Mouse (Mus musculus): ENCODE data around the gene Zfp541. TPM values are rescaled to one million over a fixed set of nuclear protein-coding genes. Genes with fewer than 3 reads are reported as not detected.

Zfp541 gene
- not detected for polyA plus RNA-seq (2017; shearing (Covaris generic))

DNA sequence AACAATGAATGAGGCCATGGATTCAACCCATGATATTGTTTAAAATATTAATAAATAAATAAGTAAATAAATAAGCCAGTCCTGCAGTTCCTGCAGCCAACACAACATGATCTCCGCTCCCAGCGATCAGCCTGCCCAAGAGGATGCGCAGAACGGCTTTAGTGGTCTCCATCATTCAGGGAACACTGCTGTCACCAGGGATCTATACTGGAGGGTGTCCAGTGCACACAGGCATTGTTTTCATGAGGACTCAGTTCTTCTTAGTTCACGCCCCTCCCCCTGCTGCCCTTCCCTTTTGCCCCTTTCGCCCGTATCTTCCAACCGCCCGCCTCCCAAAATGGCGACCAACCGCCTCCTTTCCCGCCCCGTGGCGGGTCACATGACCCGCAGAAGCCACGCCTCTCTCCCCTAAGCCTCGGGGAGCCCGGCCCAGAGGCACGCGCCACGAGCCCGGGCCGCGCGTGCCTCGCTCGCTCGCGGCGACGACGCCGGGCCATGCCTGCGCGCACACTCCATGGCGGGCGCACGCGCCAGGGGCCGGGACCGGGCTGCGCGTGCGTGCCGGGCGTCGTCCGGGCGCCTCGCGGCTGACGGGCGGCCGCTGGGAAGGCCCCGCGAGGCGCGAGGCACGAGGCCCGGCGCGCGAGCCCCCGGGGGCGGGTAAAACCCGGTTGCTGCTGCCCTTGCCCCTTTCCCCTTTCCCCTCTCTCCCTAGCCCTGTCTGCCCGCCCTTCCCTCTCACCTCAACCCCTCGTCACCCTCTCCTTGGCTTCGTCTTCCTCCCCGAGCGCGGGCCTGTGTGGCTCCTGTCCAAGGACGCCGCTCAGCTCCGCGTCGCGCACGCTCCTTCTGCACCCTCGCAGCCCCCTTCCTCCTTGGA lies at the start of gene Zfp541:
TSS of gene Zfp541 (plus strand) at position 596 of the 880 bp plus-strand sequence.

DNA sequence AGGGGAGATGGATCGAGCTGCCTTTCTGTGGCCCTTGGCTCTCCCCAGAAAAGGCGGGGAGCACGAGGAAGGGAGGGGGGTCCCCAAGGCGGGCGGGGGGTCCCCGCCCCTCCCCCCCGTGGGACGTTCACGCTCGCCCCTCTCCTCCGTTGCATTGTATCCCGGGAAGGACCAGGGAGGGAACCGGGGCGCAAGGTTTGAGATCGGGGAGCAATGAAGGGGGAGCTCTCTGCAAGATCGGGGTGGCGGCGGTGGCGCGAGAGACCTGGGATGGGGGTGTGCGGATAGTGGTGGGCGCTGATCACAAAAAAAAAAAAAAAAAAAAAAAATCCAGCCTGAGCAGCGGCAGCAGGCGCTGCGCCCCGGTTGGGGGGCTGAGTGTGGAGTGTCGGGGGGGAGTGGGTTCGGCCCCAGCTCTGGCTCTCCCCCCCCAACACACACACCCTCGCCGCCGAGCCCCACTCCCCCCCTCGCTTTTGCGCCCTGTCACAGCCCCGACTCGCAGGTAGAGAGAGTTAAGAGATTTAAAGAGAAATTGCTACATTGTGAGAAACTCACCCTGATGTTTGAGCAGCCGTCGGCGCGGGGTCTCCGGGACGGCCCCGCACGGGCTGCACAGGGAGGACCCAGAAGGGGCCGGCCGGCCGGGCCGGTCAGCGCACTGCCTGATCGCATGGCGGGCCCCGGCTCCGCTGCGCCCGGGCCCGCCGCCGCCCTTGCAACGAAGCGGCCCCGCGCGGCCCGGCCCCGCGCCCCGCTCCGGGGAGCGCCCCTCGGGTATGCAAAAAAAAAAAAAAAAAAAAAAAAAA lies 14.1 kb upstream of the Zfp541 start, which contains the start of gene Bicra:
TSS of gene Bicra (minus strand) at position 584 of the 809 bp plus-strand sequence.

DNA sequence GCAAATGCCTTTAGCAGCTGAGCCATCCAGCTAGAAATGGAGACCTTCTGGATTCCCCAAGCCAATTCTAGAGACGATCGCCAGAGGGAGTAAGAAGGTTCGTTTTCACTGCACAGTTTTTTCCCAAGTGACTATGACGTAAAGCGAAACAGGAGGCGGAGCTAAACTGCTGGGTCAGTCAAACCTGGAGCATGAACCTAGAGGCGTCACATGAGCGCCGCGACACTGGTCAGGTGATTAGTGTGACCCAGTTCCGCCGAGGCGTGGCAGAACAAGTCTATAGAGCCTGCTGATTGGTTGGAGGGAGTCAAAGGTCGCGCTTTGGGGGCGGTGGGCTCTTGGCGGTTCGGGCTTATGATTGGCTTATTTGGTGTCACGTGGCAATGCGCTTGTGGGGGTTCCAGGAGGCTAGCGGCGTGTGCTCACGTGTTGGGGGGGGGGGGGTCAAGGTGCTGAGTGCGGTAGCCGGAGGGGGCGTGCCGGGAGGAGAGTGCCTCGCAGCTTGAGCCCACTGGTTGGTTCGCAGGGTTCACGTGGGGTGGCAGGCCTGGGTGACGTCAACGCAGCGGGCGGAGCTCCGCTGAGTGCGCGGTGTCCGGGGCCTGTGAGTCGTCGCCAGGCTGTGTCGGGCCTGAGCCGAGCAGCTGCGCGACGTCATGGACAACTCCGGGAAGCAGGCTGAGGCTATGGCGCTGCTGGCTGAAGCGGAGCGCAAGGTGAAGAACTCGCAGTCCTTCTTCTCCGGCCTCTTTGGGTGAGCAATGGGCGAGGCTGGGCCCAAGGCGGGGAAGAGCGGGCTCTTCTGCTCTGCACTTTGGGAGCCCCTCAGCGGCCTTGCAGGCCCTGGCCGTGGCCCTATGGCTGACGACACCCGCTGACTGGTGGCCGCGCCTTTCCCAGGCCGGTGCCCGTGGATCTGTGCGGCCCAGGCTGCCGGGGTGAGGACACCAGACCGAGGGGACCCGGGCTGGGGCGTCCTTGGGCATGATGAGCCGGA lies 36.7 kb downstream of the Zfp541 start, which contains the start of gene Napa:
TSS of gene Napa (plus strand) at position 438 of the 997 bp plus-strand sequence.

DNA sequence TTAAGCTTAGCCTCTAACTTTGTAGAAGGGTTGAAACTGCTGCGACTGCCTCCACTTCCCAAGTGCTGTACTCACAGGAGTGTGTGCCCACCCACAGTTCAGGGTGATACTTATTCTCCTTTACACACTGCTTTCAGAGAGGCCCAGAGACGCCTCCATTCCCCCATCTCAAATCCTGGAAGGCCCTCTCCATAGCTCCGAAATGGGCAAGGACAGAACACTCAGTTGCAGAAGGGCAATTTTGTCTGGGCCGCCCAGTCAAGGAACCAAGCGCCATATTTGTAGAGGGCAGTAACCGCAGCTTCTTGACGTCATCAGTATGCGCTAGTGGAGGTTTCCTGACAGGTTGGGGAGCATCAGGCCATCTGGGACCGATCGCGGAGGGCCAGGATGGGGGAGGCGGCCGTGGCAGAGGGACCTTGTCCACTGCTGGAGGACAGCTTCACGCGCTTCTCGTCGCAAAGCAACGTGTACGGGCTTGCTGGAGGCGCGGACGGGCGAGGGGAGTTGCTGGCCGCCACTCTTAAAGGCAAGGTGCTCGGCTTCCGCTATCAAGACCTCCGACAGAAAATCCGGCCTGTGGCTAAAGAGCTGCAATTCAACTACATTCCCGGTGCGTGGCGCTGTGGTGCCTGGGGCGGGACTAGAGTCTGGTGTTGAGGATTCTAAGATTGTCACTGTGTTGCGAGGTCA lies 58.1 kb downstream of the Zfp541 start, which contains the start of gene Kptn:
TSS of gene Kptn (plus strand) at position 327 of the 693 bp plus-strand sequence.

DNA sequence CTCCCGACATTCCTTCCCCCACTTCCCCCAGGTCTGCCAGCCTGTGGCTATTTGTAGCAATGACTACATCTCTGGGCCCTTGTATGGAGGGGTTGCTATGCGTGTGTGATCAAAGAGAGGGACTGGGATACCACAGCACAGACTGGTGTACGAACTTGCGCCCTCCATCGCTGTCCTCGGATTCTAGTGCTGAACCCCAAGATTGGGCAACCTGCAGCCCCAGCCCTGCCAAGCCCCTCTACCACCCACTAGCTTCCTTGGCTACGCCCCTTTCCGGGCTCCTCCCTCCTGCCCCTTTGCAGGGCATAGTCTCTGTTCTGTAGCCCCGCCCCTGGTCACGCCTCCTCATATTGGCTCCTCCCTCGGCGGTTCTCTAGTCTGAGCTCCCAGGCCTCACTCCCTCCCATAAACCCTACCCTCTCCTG lies 67.8 kb downstream of the Zfp541 start, which contains the start of gene Slc8a2:
TSS of gene Slc8a2 (plus strand) at position 406 of the 425 bp plus-strand sequence.

Other genes with a start within 250 kb of the Zfp541 start
- gene Obox6, start 222.1 kb upstream of the Zfp541 start, polyA plus RNA-seq (2017; shearing (Covaris generic)), result not detected
- not detected for gene Crx, start 181.8 kb upstream of the Zfp541 start, polyA plus RNA-seq (2017; shearing (Covaris generic))
- gene Crxos, start 179.2 kb upstream of the Zfp541 start, polyA plus RNA-seq (2017; shearing (Covaris generic)), result not detected
- gene Selenow, start 139.4 kb upstream of the Zfp541 start, polyA plus RNA-seq (2017; shearing (Covaris generic)), result 584 TPM
- 391 TPM for gene Nop53, start 115.7 kb upstream of the Zfp541 start, polyA plus RNA-seq (2017; shearing (Covaris generic))
- gene Ehd2, start 94.2 kb upstream of the Zfp541 start, polyA plus RNA-seq (2017; shearing (Covaris generic)), result 0.09 TPM
- gene Bicra, start 13.9 kb upstream of the Zfp541 start, polyA plus RNA-seq (2017; shearing (Covaris generic)), result 6.4 TPM
- gene Napa, start 36.6 kb downstream of the Zfp541 start, polyA plus RNA-seq (2017; shearing (Covaris generic)), result 253 TPM
- 30.0 TPM for gene Kptn, start 58.1 kb downstream of the Zfp541 start, polyA plus RNA-seq (2017; shearing (Covaris generic))
- gene Slc8a2, start 68.0 kb downstream of the Zfp541 start, polyA plus RNA-seq (2017; shearing (Covaris generic)), result not detected
- gene Meis3, start 113.3 kb downstream of the Zfp541 start, polyA plus RNA-seq (2017; shearing (Covaris generic)), result 52.4 TPM
- gene Dhx34, start 160.2 kb downstream of the Zfp541 start, polyA plus RNA-seq (2017; shearing (Covaris generic)), result 39.8 TPM
- gene C5ar2, start 182.3 kb downstream of the Zfp541 start, polyA plus RNA-seq (2017; shearing (Covaris generic)), result 0.09 TPM
- not detected for gene C5ar1, start 197.7 kb downstream of the Zfp541 start, polyA plus RNA-seq (2017; shearing (Covaris generic))
- gene Inafm1, start 211.8 kb downstream of the Zfp541 start, polyA plus RNA-seq (2017; shearing (Covaris generic)), result 2.2 TPM
- 41.4 TPM for gene Ccdc9, start 225.0 kb downstream of the Zfp541 start, polyA plus RNA-seq (2017; shearing (Covaris generic))
- 7.1 TPM for gene Bbc3, start 246.6 kb downstream of the Zfp541 start, polyA plus RNA-seq (2017; shearing (Covaris generic))